Mouse (Mus musculus) kidney, adult 2 months (tissue): Measurements from ENCODE around the gene Zfp423. TPM values are rescaled to one million over a fixed set of nuclear protein-coding genes. Genes with fewer than 3 reads are reported as not detected.

Experiments
- DNase-seq: peaks from one replicate; pipeline ENCODE4 v3.0.0; 2021
- H3K27ac ChIP-seq: fragments of 200-500 bp; 2 replicates; pipeline ENCODE4 v1.5.1; 2012; ENCODE audit warnings: low read depth, low read length, control low read depth, inconsistent platforms; ENCODE audit not compliant: insufficient read depth
- H3K27me3 ChIP-seq: fragments of 200-500 bp; replicated peaks from 2 replicates; pipeline ENCODE4 v1.6.1; 2012; ENCODE audit warnings: mild to moderate bottlenecking, moderate library complexity, low read length, inconsistent platforms; ENCODE audit not compliant: control insufficient read depth, insufficient read depth
- H3K36me3 ChIP-seq: fragments of 200-500 bp; 2 replicates; pipeline ENCODE4 v1.6.1; 2012; ENCODE audit warnings: mild to moderate bottlenecking, moderate library complexity, low read length, inconsistent platforms; ENCODE audit not compliant: control insufficient read depth, insufficient read depth
- H3K4me1 ChIP-seq: fragments of 200-500 bp; 2 replicates; pipeline ENCODE4 v1.6.1; 2011; ENCODE audit warnings: low read length; ENCODE audit not compliant: control insufficient read depth, insufficient read depth
- H3K4me3 ChIP-seq: fragments of 200-500 bp; 2 replicates; pipeline ENCODE4 v1.5.1; 2011; ENCODE audit warnings: mild to moderate bottlenecking, low read depth, low read length, control low read depth; ENCODE audit not compliant: insufficient read depth
- CTCF ChIP-seq: fragments of 200-500 bp; conservative IDR thresholded peaks from 2 replicates; pipeline ENCODE4 v1.5.1; 2011; ENCODE audit warnings: low read depth, mild to moderate bottlenecking, control low read depth, low read length, moderate library complexity, mixed read lengths; ENCODE audit not compliant: insufficient read depth, insufficient read length
- POLR2A ChIP-seq: fragments of 200-500 bp; IDR thresholded peaks from one replicate; pipeline ENCODE4 v1.6.1; 2011; ENCODE audit warnings: low read depth, low read length, control low read depth
- WGBS: fragments of 180-500 bp; shearing (Covaris S2); methylation state at CpG from one replicate; pipeline ENCODE4 v1.1.7; 2018; 5-methylcytosine and 5-hydroxymethylcytosine counted together
- polyA plus RNA-seq: library from polyadenylated mRNA; depleted of rRNA; stranded (reverse); fragments of >200 nt; gene quantifications from 2 replicates; pipeline ENCODE4 v1.2.3, GENCODE M21; 2012

The Zfp423 gene
- polyA plus RNA-seq, 1 experiment, result 4.1 TPM

- WGBS, result 79% methylated on average over 2 of the region's 2 CpGs
- Histone ChIP-seq H3K36me3 (no peaks in the 10 kb centered on the region), H3K4me1 (no peaks in the 10 kb centered on the region), H3K27ac (no peak overlapping the region), H3K4me3 (no peak overlapping the region), H3K27me3 (no peaks in the 10 kb centered on the region)
- DNase-seq, result no peak
- TF ChIP-seq POLR2A (no peak), CTCF (no peak)
These were observed 137.7 kb downstream of the Zfp423 start for GRCm38 (mm10) chr8:87821655-87822054.

- 86% methylated on average over 3 of the region's 3 CpGs for WGBS
- no peak for TF ChIP-seq POLR2A
- no peak for TF ChIP-seq CTCF
These were observed 140.1 kb downstream of the Zfp423 start for GRCm38 (mm10) chr8:87819263-87819662.

GRCm38 (mm10) chr8:87818506-87818905 lies 140.9 kb downstream of the Zfp423 start:
- no peak for TF ChIP-seq CTCF
- TF ChIP-seq POLR2A, result no peak
- Histone ChIP-seq H3K4me3 (no peak overlapping the region), H3K27me3 (no peaks in the 10 kb centered on the region), H3K27ac (no peak overlapping the region), H3K36me3 (no peaks in the 10 kb centered on the region), H3K4me1 (no peaks in the 10 kb centered on the region)
- 90% methylated on average over 7 of the region's 7 CpGs for WGBS
- DNase-seq, result no peak

More at GRCm38 (mm10) chr8:87819263-87819662, 140.1 kb downstream of the Zfp423 start:
- Histone ChIP-seq H3K4me3 (no peak overlapping the region), H3K27ac (no peak overlapping the region), H3K36me3 (no peaks in the 10 kb centered on the region), H3K4me1 (no peaks in the 10 kb centered on the region), H3K27me3 (no peaks in the 10 kb centered on the region)
- DNase-seq, result no peak

GRCm38 (mm10) chr8:87816141-87816540 lies 143.3 kb downstream of the Zfp423 start:
- H3K36me3 ChIP-seq, result no peaks in the 10 kb centered on the region
- DNase-seq, result no peak
- WGBS, result 92% methylated on average over 5 of the region's 5 CpGs
- TF ChIP-seq CTCF (no peak), POLR2A (no peak)
- H3K4me3 ChIP-seq, result no peak overlapping the region
- no peaks in the 10 kb centered on the region for H3K27me3 ChIP-seq
- H3K27ac ChIP-seq, result no peak overlapping the region
- H3K4me1 ChIP-seq, result no peaks in the 10 kb centered on the region

GRCm38 (mm10) chr8:87812661-87813060 lies 146.7 kb downstream of the Zfp423 start:
- WGBS, result 75% methylated on average over 12 of the region's 12 CpGs
- Histone ChIP-seq H3K36me3 (no peaks in the 10 kb centered on the region), H3K4me3 (no peak overlapping the region), H3K27ac (no peak overlapping the region), H3K4me1 (no peaks in the 10 kb centered on the region), H3K27me3 (no peaks in the 10 kb centered on the region)
- no peak for DNase-seq
- no peak for TF ChIP-seq CTCF
- no peak for TF ChIP-seq POLR2A

- Histone ChIP-seq H3K27ac (no peak overlapping the region), H3K36me3 (no peaks in the 10 kb centered on the region), H3K27me3 (no peaks in the 10 kb centered on the region), H3K4me1 (no peaks in the 10 kb centered on the region), H3K4me3 (no peak overlapping the region)
- TF ChIP-seq CTCF, result no peak
- no peak for TF ChIP-seq POLR2A
- no peak for DNase-seq
- WGBS, result 89% methylated on average over 2 of the region's 2 CpGs
These were observed 147.3 kb downstream of the Zfp423 start for GRCm38 (mm10) chr8:87812069-87812449.

- H3K4me1 ChIP-seq, result no peaks in the 10 kb centered on the region
- 66% methylated on average over 17 of the region's 17 CpGs for WGBS
- H3K36me3 ChIP-seq, result no peaks in the 10 kb centered on the region
- TF ChIP-seq CTCF, result no peak
- TF ChIP-seq POLR2A, result no peak
- peak; percentile 23 for DNase-seq
- H3K4me3 ChIP-seq, result no peak overlapping the region
- H3K27me3 ChIP-seq, result no peaks in the 10 kb centered on the region
- H3K27ac ChIP-seq, result no peak overlapping the region
These were observed 147.9 kb downstream of the Zfp423 start for GRCm38 (mm10) chr8:87811399-87812068.

GRCm38 (mm10) chr8:87810771-87811170 lies 148.6 kb downstream of the Zfp423 start:
- H3K4me1 ChIP-seq, result no peaks in the 10 kb centered on the region
- H3K36me3 ChIP-seq, result no peaks in the 10 kb centered on the region
- H3K27me3 ChIP-seq, result no peaks in the 10 kb centered on the region
- WGBS, result 81% methylated on average over 6 of the region's 6 CpGs
- H3K4me3 ChIP-seq, result no peak overlapping the region
- no peak for TF ChIP-seq POLR2A
- TF ChIP-seq CTCF, result no peak
- H3K27ac ChIP-seq, result no peak overlapping the region
- no peak for DNase-seq
